Mouse (Mus musculus) C2C12 (cell line): ENCODE results near the gene Mcoln2. TPM values are rescaled to one million over a fixed set of nuclear protein-coding genes. Genes with fewer than 3 reads are reported as not detected.

Experiments
- H3K27me3 ChIP-seq: one replicate; pipeline ENCODE4 v1.6.1; 2011; ENCODE audit not compliant: control insufficient read depth, insufficient read depth, insufficient read length
- H3K36me3 ChIP-seq: one replicate; pipeline ENCODE4 v1.6.1; 2011; ENCODE audit not compliant: control insufficient read depth, insufficient read depth
- H3K4me3 ChIP-seq: one replicate; pipeline ENCODE4 v1.5.1; 2011; ENCODE audit warnings: mild to moderate bottlenecking, control low read depth; ENCODE audit not compliant: poor library complexity, insufficient read depth, severe bottlenecking
- H3K79me2 ChIP-seq: one replicate; pipeline ENCODE4 v1.6.1; 2011; ENCODE audit not compliant: control insufficient read depth, insufficient read depth
- H3K79me3 ChIP-seq: one replicate; pipeline ENCODE4 v1.6.1; 2011; ENCODE audit warnings: low read depth, control low read depth
- H3ac ChIP-seq: one replicate; pipeline ENCODE3; 2011; ENCODE audit warnings: low read depth; ENCODE audit not compliant: control insufficient read depth, insufficient read length
- CEBPB ChIP-seq: IDR thresholded peaks from one replicate; pipeline ENCODE4 v1.6.1; 2011; ENCODE audit warnings: low read depth, mild to moderate bottlenecking, control low read depth, moderate library complexity
- CTCF ChIP-seq: IDR thresholded peaks from one replicate; pipeline ENCODE4 v1.5.1; 2011; ENCODE audit not compliant: control insufficient read depth, insufficient read depth, insufficient read length
- FOSL1 ChIP-seq: IDR thresholded peaks from one replicate; pipeline ENCODE4 v1.8.0; 2011; ENCODE audit warnings: mild to moderate bottlenecking, low read length; ENCODE audit not compliant: poor library complexity, insufficient read depth, severe bottlenecking
- MAX ChIP-seq: IDR thresholded peaks from one replicate; pipeline ENCODE4 v1.6.1; 2011; ENCODE audit warnings: mild to moderate bottlenecking, control low read depth
- MYOD1 ChIP-seq: IDR thresholded peaks from one replicate; pipeline ENCODE4 v1.6.1; 2011; ENCODE audit warnings: low read depth; ENCODE audit not compliant: control insufficient read depth, insufficient read length
- MYOG ChIP-seq: IDR thresholded peaks from one replicate; pipeline ENCODE4 v1.6.1; 2011; ENCODE audit not compliant: control insufficient read depth, insufficient read length; ENCODE audit errors: extremely low read depth
- USF1 ChIP-seq: IDR thresholded peaks from one replicate; pipeline ENCODE4 v1.6.1; 2011; ENCODE audit warnings: low read depth, mild to moderate bottlenecking, control low read depth, moderate library complexity
- polyA plus RNA-seq: library from polyadenylated mRNA; unstranded; fragments of >200 nt; fragmentation: generic; extraction: Trizol; gene quantifications from one replicate; pipeline ENCODE4 v1.2.1, GENCODE M21; 2012; ENCODE audit warnings: missing spikeins

Mcoln2 gene
- polyA plus RNA-seq, 1 experiment: 0.01 TPM

GRCm38 (mm10) chr3:146184992-146185657 is 35.5 kb downstream of the Mcoln2 start:
- no peaks in the 10 kb centered on the region for H3K79me2 ChIP-seq
- H3K79me3 ChIP-seq: no peaks in the 10 kb centered on the region
- no peaks in the 10 kb centered on the region for H3K36me3 ChIP-seq
- H3ac ChIP-seq: no peak overlapping the region
- H3K27me3 ChIP-seq: no peaks in the 10 kb centered on the region
- peak; percentile 45 for TF ChIP-seq CTCF
- no peak for TF ChIP-seq USF1
- no peak for TF ChIP-seq MYOD1
- H3K4me3 ChIP-seq: no peak overlapping the region

- H3K79me3 ChIP-seq: no peaks in the 10 kb centered on the region
Observed at GRCm38 (mm10) chr3:146186033-146186432, 36.4 kb downstream of the Mcoln2 start.

GRCm38 (mm10) chr3:146189933-146190332 is 40.3 kb downstream of the Mcoln2 start:
- H3K79me2 ChIP-seq: no peaks in the 10 kb centered on the region
- H3K27me3 ChIP-seq: no peaks in the 10 kb centered on the region
- H3K79me3 ChIP-seq: no peaks in the 10 kb centered on the region
- H3K4me3 ChIP-seq: no peak overlapping the region
- no peak overlapping the region for H3ac ChIP-seq
- no peak for TF ChIP-seq MYOD1
- no peak for TF ChIP-seq MYOG
- no peak for TF ChIP-seq MAX
- TF ChIP-seq USF1: no peak
- TF ChIP-seq CTCF: no peak
- TF ChIP-seq CEBPB: no peak
- no peak for TF ChIP-seq FOSL1
- no peaks in the 10 kb centered on the region for H3K36me3 ChIP-seq

More at GRCm38 (mm10) chr3:146186033-146186432, 36.4 kb downstream of the Mcoln2 start:
- Histone ChIP-seq H3K79me2 (no peaks in the 10 kb centered on the region), H3ac (no peak overlapping the region), H3K27me3 (no peaks in the 10 kb centered on the region), H3K4me3 (no peak overlapping the region), H3K36me3 (no peaks in the 10 kb centered on the region)
- TF ChIP-seq USF1 (no peak), FOSL1 (no peak), MYOD1 (no peak), CEBPB (no peak), MAX (no peak), MYOG (no peak), CTCF (no peak)

GRCm38 (mm10) chr3:146192507-146192906 is 42.9 kb downstream of the Mcoln2 start:
- H3K36me3 ChIP-seq: no peaks in the 10 kb centered on the region
- no peak for TF ChIP-seq USF1
- TF ChIP-seq FOSL1: no peak
- TF ChIP-seq MAX: no peak
- no peak for TF ChIP-seq CEBPB
- TF ChIP-seq MYOG: no peak
- TF ChIP-seq CTCF: no peak
- no peak for TF ChIP-seq MYOD1
- no peaks in the 10 kb centered on the region for H3K27me3 ChIP-seq

GRCm38 (mm10) chr3:146195153-146195552 is 45.5 kb downstream of the Mcoln2 start:
- H3K79me2 ChIP-seq: no peaks in the 10 kb centered on the region
- no peaks in the 10 kb centered on the region for H3K79me3 ChIP-seq
- TF ChIP-seq FOSL1 (no peak), CEBPB (no peak), CTCF (no peak)
- H3K36me3 ChIP-seq: no peaks in the 10 kb centered on the region
- no peak overlapping the region for H3K4me3 ChIP-seq
- no peaks in the 10 kb centered on the region for H3K27me3 ChIP-seq
- H3ac ChIP-seq: no peak overlapping the region

More at GRCm38 (mm10) chr3:146192507-146192906, 42.9 kb downstream of the Mcoln2 start:
- no peak overlapping the region for H3ac ChIP-seq
- H3K79me3 ChIP-seq: no peaks in the 10 kb centered on the region
- H3K79me2 ChIP-seq: no peaks in the 10 kb centered on the region
- no peak overlapping the region for H3K4me3 ChIP-seq

- Histone ChIP-seq H3ac (no peak overlapping the region), H3K36me3 (no peaks in the 10 kb centered on the region), H3K4me3 (no peak overlapping the region), H3K79me3 (no peaks in the 10 kb centered on the region), H3K27me3 (no peaks in the 10 kb centered on the region), H3K79me2 (no peaks in the 10 kb centered on the region)
- no peak for TF ChIP-seq FOSL1
- TF ChIP-seq MYOG: no peak
- TF ChIP-seq MAX: no peak
- no peak for TF ChIP-seq USF1
- no peak for TF ChIP-seq MYOD1
- no peak for TF ChIP-seq CEBPB
Observed at GRCm38 (mm10) chr3:146196301-146196700, 46.7 kb downstream of the Mcoln2 start.
